Mouse (Mus musculus) intestine, embryonic 15.5 days (tissue): Measurements from ENCODE around the gene Pak1ip1. TPM values are rescaled to one million over a fixed set of nuclear protein-coding genes. Genes with fewer than 3 reads are reported as not detected.

ENCODE experiments used
- ATAC-seq: fragments of 200-750 bp; cut with Nextera tagmentation; 2 replicates; pipeline ENCODE4 v1.8.0; 2017; ENCODE audit warnings: moderate TSS enrichment, moderate library complexity
- H3K27ac ChIP-seq: fragments of 300-500 bp; sonication (generic); 2 replicates; pipeline ENCODE4 v1.5.1; 2015; ENCODE audit warnings: mild to moderate bottlenecking, inconsistent platforms
- H3K27me3 ChIP-seq: fragments of 300-500 bp; sonication (generic); replicated peaks from 2 replicates; pipeline ENCODE4 v1.6.1; 2015; ENCODE audit warnings: inconsistent platforms
- H3K36me3 ChIP-seq: fragments of 300-500 bp; sonication (generic); 2 replicates; pipeline ENCODE4 v1.6.1; 2015; ENCODE audit warnings: inconsistent platforms
- H3K4me1 ChIP-seq: fragments of 300-500 bp; sonication (generic); replicated peaks from 2 replicates; pipeline ENCODE4 v1.6.1; 2015; ENCODE audit warnings: inconsistent platforms
- H3K4me2 ChIP-seq: fragments of 300-500 bp; sonication (generic); replicated peaks from 2 replicates; pipeline ENCODE4 v1.6.1; 2015; ENCODE audit warnings: mild to moderate bottlenecking, inconsistent platforms
- H3K4me3 ChIP-seq: fragments of 300-500 bp; sonication (generic); replicated peaks from 2 replicates; pipeline ENCODE4 v1.5.1; 2015; ENCODE audit warnings: inconsistent platforms
- H3K9ac ChIP-seq: fragments of 300-500 bp; sonication (generic); 2 replicates; pipeline ENCODE4 v1.6.1; 2015; ENCODE audit warnings: inconsistent platforms
- H3K9me3 ChIP-seq: fragments of 300-500 bp; sonication (generic); 2 replicates; pipeline ENCODE4 v1.6.1; 2016; ENCODE audit warnings: inconsistent platforms
- WGBS: fragments of 180-500 bp; shearing (Covaris S2); methylation state at CpG from one replicate; pipeline ENCODE4 v1.1.7; 2015; 5-methylcytosine and 5-hydroxymethylcytosine counted together
- polyA plus RNA-seq: library from polyadenylated mRNA; unstranded; fragments of >200 nt; fragmentation: Nextera tagmentation; extraction: Ambion mirVana; gene quantifications from 2 replicates; pipeline ENCODE4 v1.2.1, GENCODE M21; 2015

Gene Pak1ip1
- polyA plus RNA-seq, 1 experiment from 2014 or later = 86.0 TPM

DNA sequence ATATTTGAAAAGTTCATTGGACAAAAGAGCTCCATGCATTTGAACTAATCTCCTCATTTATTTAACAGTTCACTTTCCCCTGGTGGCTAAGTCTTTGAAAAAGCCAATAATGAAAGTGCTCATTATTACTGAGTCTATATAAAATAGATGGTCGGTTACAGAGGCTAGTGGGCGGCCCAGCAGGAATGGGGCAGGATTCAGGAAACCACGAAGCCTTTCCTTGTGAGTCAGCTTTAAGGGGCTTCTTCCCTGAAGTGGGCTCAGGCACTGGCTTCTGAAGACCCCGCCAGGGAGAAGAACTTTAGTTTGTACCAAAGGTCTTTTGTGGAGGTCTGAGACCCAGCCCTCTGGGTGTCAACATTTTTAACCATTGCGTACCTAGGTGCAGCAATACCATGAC lies 51.1 kb downstream of the Pak1ip1 start:
- no peak for ATAC-seq
- Histone ChIP-seq H3K4me2 (no peak overlapping the region), H3K27ac (no peak overlapping the region), H3K27me3 (no peaks in the 10 kb centered on the region), H3K4me1 (no peaks in the 10 kb centered on the region), H3K36me3 (no peaks in the 10 kb centered on the region), H3K4me3 (no peak overlapping the region), H3K9ac (no peak overlapping the region), H3K9me3 (no peaks in the 10 kb centered on the region)
- 84% methylated on average over 5 of the region's 5 CpGs for WGBS

Other genes starting within 250 kb of the Pak1ip1 start
- gene Gcnt2, start 141.3 kb upstream of the Pak1ip1 start, polyA plus RNA-seq = 12.2 and 12.4 TPM in 2 replicates
- gene Tmem14c, start 15.3 kb downstream of the Pak1ip1 start, polyA plus RNA-seq = 272 and 297 TPM in 2 replicates
- gene Mak, start 78.7 kb downstream of the Pak1ip1 start, polyA plus RNA-seq = 0.14 and 0.31 TPM in 2 replicates
- 0.06 TPM in 1 of 2 replicates, not detected in the other for gene Gcm2, start 110.0 kb downstream of the Pak1ip1 start, polyA plus RNA-seq
- 0.13 and 0.23 TPM in 2 replicates for gene Sycp2l, start 113.3 kb downstream of the Pak1ip1 start, polyA plus RNA-seq
- 7.7 and 8.1 TPM in 2 replicates for gene Elovl2, start 219.4 kb downstream of the Pak1ip1 start, polyA plus RNA-seq
- 11.0 and 11.8 TPM in 2 replicates for gene Smim13, start 248.8 kb downstream of the Pak1ip1 start, polyA plus RNA-seq